Mouse (Mus musculus) liver, embryonic 14.5 days (tissue): ENCODE data around the gene Smg6. TPM values are rescaled to one million over a fixed set of nuclear protein-coding genes. Genes with fewer than 3 reads are reported as not detected.

ENCODE experiments used
- ATAC-seq: fragments of 200-750 bp; cut with Nextera tagmentation; 2 replicates; pipeline ENCODE4 v1.8.0; 2017; ENCODE audit warnings: moderate number of reproducible peaks, mild to moderate bottlenecking, moderate library complexity; ENCODE audit not compliant: insufficient read depth
- DNase-seq, 3 experiments: peaks; one replicate each; pipeline ENCODE4 v3.0.0-alpha.2; 2012 to 2013; ENCODE audit warnings: low read depth in 3 of 3, low spot score in 3 of 3
- H3K27ac ChIP-seq: fragments of 300-500 bp; sonication (generic); 2 replicates; pipeline ENCODE4 v1.5.1; 2014; ENCODE audit warnings: moderate library complexity, mild to moderate bottlenecking, control low read depth, inconsistent platforms
- H3K27me3 ChIP-seq: fragments of 300-500 bp; sonication (generic); 2 replicates; pipeline ENCODE4 v1.6.1; 2014; ENCODE audit warnings: mild to moderate bottlenecking, low read length, moderate library complexity; ENCODE audit not compliant: control insufficient read depth, insufficient read depth
- H3K36me3 ChIP-seq: fragments of 300-500 bp; sonication (generic); replicated peaks from 2 replicates; pipeline ENCODE4 v1.6.1; 2014; ENCODE audit warnings: low read depth; ENCODE audit not compliant: control insufficient read depth, insufficient read depth
- H3K4me1 ChIP-seq, 2 experiments: fragments of 200-500 bp in 1 of 2; fragments of 300-500 bp in 1 of 2; sonication (generic) in 1 of 2; replicated peaks; 2 replicates each; pipeline ENCODE4 v1.6.1; 2012 to 2014; ENCODE audit warnings: antibody characterized with exemption in 1 of 2, inconsistent platforms in 1 of 2, low read length in 1 of 2; ENCODE audit not compliant: control insufficient read depth in 2 of 2, insufficient read depth in 2 of 2
- H3K4me2 ChIP-seq: fragments of 300-500 bp; sonication (generic); 2 replicates; pipeline ENCODE4 v1.6.1; 2014; ENCODE audit warnings: low read depth, mild to moderate bottlenecking, control low read depth, moderate library complexity
- H3K4me3 ChIP-seq, 2 experiments: fragments of 200-500 bp in 1 of 2; fragments of 300-500 bp in 1 of 2; sonication (generic) in 1 of 2; 2 replicates each; pipeline ENCODE4 v1.5.1; 2012 to 2014; ENCODE audit warnings: low read depth in 2 of 2, low read length in 2 of 2, mild to moderate bottlenecking in 2 of 2, control low read depth in 1 of 2, inconsistent platforms in 1 of 2, moderate library complexity in 1 of 2; ENCODE audit not compliant: insufficient read depth in 1 of 2
- H3K9ac ChIP-seq: fragments of 300-500 bp; sonication (generic); replicated peaks from 2 replicates; pipeline ENCODE4 v1.6.1; 2014; ENCODE audit warnings: mild to moderate bottlenecking, control low read depth, moderate library complexity
- H3K9me3 ChIP-seq: fragments of 300-500 bp; sonication (generic); 2 replicates; pipeline ENCODE4 v1.6.1; 2016; ENCODE audit warnings: low read length, mixed read lengths; ENCODE audit not compliant: control insufficient read depth
- CTCF ChIP-seq: IDR thresholded peaks from 2 replicates; pipeline ENCODE4 v1.5.1; 2016; ENCODE audit warnings: antibody characterized with exemption, low read depth, control low read depth
- EP300 ChIP-seq: IDR thresholded peaks from 2 replicates; pipeline ENCODE4 v1.6.1; 2016; ENCODE audit warnings: antibody characterized with exemption, low read depth
- WGBS: fragments of 180-500 bp; shearing (Covaris S2); extraction: QIAGEN DNeasy Blood & Tissue Kit; methylation state at CpG from one replicate; pipeline ENCODE4 v1.1.7; 2014; ENCODE audit not compliant: insufficient replicate concordance; 5-methylcytosine and 5-hydroxymethylcytosine counted together
- polyA plus RNA-seq, 2 experiments: library from polyadenylated mRNA; depleted of rRNA in 1 of 2; stranded (reverse) in 1 of 2; unstranded in 1 of 2; fragments of >200 nt; fragmentation: Nextera tagmentation in 1 of 2; extraction: Ambion mirVana in 1 of 2; gene quantifications; 2 replicates each; pipeline versions ENCODE4 v1.2.1 to v1.2.3; 2012 to 2014

Gene Smg6
- polyA plus RNA-seq, 2 experiments, result 3.2 to 5.9 TPM

- H3K4me2 ChIP-seq, result no peak overlapping the region
- H3K36me3 ChIP-seq, result no peaks in the 10 kb centered on the region
- H3K27ac ChIP-seq, result no peak overlapping the region
- peaks cover 29 to 35% of the 10 kb centered on the region in 2 experiments for H3K4me1 ChIP-seq
- TF ChIP-seq EP300, result no peak
- no peak for TF ChIP-seq CTCF
- DNase-seq (no peak), ATAC-seq (no peak)
- H3K9ac ChIP-seq, result no peak overlapping the region
- 71% methylated on average over 4 of the region's 4 CpGs for WGBS
- no peaks in the 10 kb centered on the region for H3K9me3 ChIP-seq
- no peaks in the 10 kb centered on the region for H3K27me3 ChIP-seq
- no peak overlapping the region for H3K4me3 ChIP-seq
These were observed 280.7 kb downstream of the Smg6 start for GRCm38 (mm10) chr11:75206347-75206746.

GRCm38 (mm10) chr11:75209363-75209762, 283.7 kb downstream of the Smg6 start:
- no peak for TF ChIP-seq CTCF
- peaks cover 32 to 47% of the 10 kb centered on the region in 2 experiments for H3K4me1 ChIP-seq

GRCm38 (mm10) chr11:75210093-75210492, 284.5 kb downstream of the Smg6 start:
- Histone ChIP-seq H3K9me3 (no peaks in the 10 kb centered on the region), H3K36me3 (no peaks in the 10 kb centered on the region), H3K4me1 (peaks cover 32 to 41% of the 10 kb centered on the region in 2 experiments), H3K27me3 (peaks cover 4% of the 10 kb centered on the region; the same call in 1 of the 2 replicates), H3K27ac (peak overlapping the region; percentile 14), H3K4me3 (0 out of 4 replicates have a peak overlapping the region, but pooled peaks of 1 of the 2 experiments have one; percentile 4), H3K4me2 (peak overlapping the region; percentile 42), H3K9ac (peak overlapping the region; percentile 1; the same call in 1 of the 2 replicates)
- 27% methylated on average over 4 of the region's 4 CpGs for WGBS
- ATAC-seq (peak; percentile 85), DNase-seq (peak in 1 of 3 experiments; percentile 47)
- peak; percentile 73 for TF ChIP-seq EP300
- TF ChIP-seq CTCF, result no peak

More at GRCm38 (mm10) chr11:75209363-75209762, 283.7 kb downstream of the Smg6 start:
- WGBS, result 47% methylated on average over 4 of the region's 4 CpGs
- Histone ChIP-seq H3K27ac (peak overlapping the region; percentile 14), H3K4me2 (peak overlapping the region; percentile 42), H3K9me3 (no peaks in the 10 kb centered on the region), H3K9ac (peak overlapping the region; percentile 1), H3K36me3 (no peaks in the 10 kb centered on the region), H3K4me3 (no peak overlapping the region), H3K27me3 (peaks cover 4% of the 10 kb centered on the region; the same call in 1 of the 2 replicates)
- no peak for DNase-seq
- ATAC-seq, result no peak

GRCm38 (mm10) chr11:75210755-75211154, 285.1 kb downstream of the Smg6 start:
- Histone ChIP-seq H3K4me1 (peaks cover 32 to 41% of the 10 kb centered on the region in 2 experiments), H3K9ac (no peak overlapping the region), H3K4me3 (no peak overlapping the region), H3K4me2 (no peak overlapping the region; the same call in 1 of the 2 replicates), H3K9me3 (no peaks in the 10 kb centered on the region), H3K36me3 (no peaks in the 10 kb centered on the region), H3K27me3 (peaks cover 4% of the 10 kb centered on the region; the same call in 1 of the 2 replicates), H3K27ac (no peak overlapping the region)
- WGBS, result 60% methylated on average over 6 of the region's 6 CpGs
- DNase-seq, result no peak
- ATAC-seq, result no peak
- TF ChIP-seq EP300, result no peak
- no peak for TF ChIP-seq CTCF

- Histone ChIP-seq H3K4me1 (peaks cover 32 to 41% of the 10 kb centered on the region in 2 experiments), H3K9me3 (no peaks in the 10 kb centered on the region), H3K4me3 (no peak overlapping the region), H3K27ac (no peak overlapping the region), H3K9ac (no peak overlapping the region), H3K4me2 (no peak overlapping the region), H3K36me3 (no peaks in the 10 kb centered on the region), H3K27me3 (peaks cover 4% of the 10 kb centered on the region; the same call in 1 of the 2 replicates)
- WGBS, result 66% methylated on average over 8 of the region's 8 CpGs
- ATAC-seq, result no peak
- TF ChIP-seq EP300 (no peak), CTCF (no peak)
- DNase-seq, result no peak
These were observed 286.5 kb downstream of the Smg6 start for GRCm38 (mm10) chr11:75212031-75212667.
